Mouse (Mus musculus): ENCODE measurements around the gene Nedd9.

GRCm38 (mm10) chr13:41505594-41505993 lies 18.4 kb upstream of the Nedd9 start:
- TF ChIP-seq CTCF (IDR thresholded peaks at IDR 0.05; ENCODE audit: low read depth, low read length) (no peak), POLR2A (IDR thresholded peaks at IDR 0.05; ENCODE audit: extremely low read depth, insufficient read depth, low read length) (no peak)
